Mouse (Mus musculus): ENCODE measurements around the gene Rbm39. TPM values are rescaled to one million over a fixed set of nuclear protein-coding genes. Genes with fewer than 3 reads are reported as not detected.
A peak's percentile ranks its signal among the peaks of the same experiment; 100 is the strongest.

The Rbm39 gene
- polyA plus RNA-seq, 1 experiment from 2014 or later = 708 TPM

- Histone ChIP-seq H3K4me3 (ENCODE audit: low read depth, low read length) (no peak overlapping the region), H3K9ac (ENCODE audit: low read length) (no peak overlapping the region), H3K36me3 (ENCODE audit: control insufficient read depth, insufficient read depth, low read length) (peaks cover 12% of the 10 kb centered on the region; the same call in 1 of the 2 replicates), H3K27ac (ENCODE audit: low read depth, low read length) (no peak overlapping the region), H3K27me3 (ENCODE audit: control insufficient read depth, insufficient read depth, low read length) (no peaks in the 10 kb centered on the region), H3K4me1 (ENCODE audit: control insufficient read depth, insufficient read depth, low read length) (peaks cover 4% of the 10 kb centered on the region), H3K4me2 (no peak overlapping the region), H3K9me3 (ENCODE audit: control insufficient read depth, low read length) (no peaks in the 10 kb centered on the region)
- no peak for DNase-seq (ENCODE audit: low spot score, missing footprints)
- no peak for ATAC-seq (ENCODE audit: low FRiP score)
- WGBS = 79% methylated on average over 3 of the region's 3 CpGs
These were observed 19.9 kb upstream of the Rbm39 start for GRCm38 (mm10) chr2:156199944-156200343.

- H3K27ac ChIP-seq (ENCODE audit: low read depth, low read length) = peak overlapping the region; percentile 89
- peak; percentile 87 for DNase-seq (ENCODE audit: low spot score, missing footprints)
- WGBS = 6% methylated on average over 17 of the region's 17 CpGs
These were observed 17.3 kb upstream of the Rbm39 start for GRCm38 (mm10) chr2:156197129-156197911.

GRCm38 (mm10) chr2:156196302-156197128 lies 16.5 kb upstream of the Rbm39 start, which contains the start of gene Phf20:
Gene Phf20 (plus strand): TSS chr2:156196466.
- under 1% methylated on average over 77 of the region's 88 CpGs for WGBS
- Histone ChIP-seq H3K4me2 (peak within 1 kb of the TSS; percentile 56), H3K9me3 (ENCODE audit: control insufficient read depth, low read length) (no peaks in the 10 kb centered on the region), H3K4me1 (ENCODE audit: control insufficient read depth, insufficient read depth, low read length) (peaks cover 4% of the 10 kb centered on the region), H3K36me3 (ENCODE audit: control insufficient read depth, insufficient read depth, low read length) (peaks cover 8% of the 10 kb centered on the region; the same call in 1 of the 2 replicates), H3K27ac (ENCODE audit: low read depth, low read length) (peak within 1 kb of the TSS; percentile 89), H3K9ac (ENCODE audit: low read length) (peak within 1 kb of the TSS; percentile 85), H3K4me3 (ENCODE audit: low read depth, low read length) (peak within 1 kb of the TSS; percentile 67), H3K27me3 (ENCODE audit: control insufficient read depth, insufficient read depth, low read length) (no peaks in the 10 kb centered on the region)
- peak; percentile 97 for ATAC-seq (ENCODE audit: low FRiP score)
- DNase-seq (ENCODE audit: low spot score, missing footprints) = peak; percentile 99

More at GRCm38 (mm10) chr2:156197129-156197911, 17.3 kb upstream of the Rbm39 start:
- H3K27me3 ChIP-seq (ENCODE audit: control insufficient read depth, insufficient read depth, low read length) = no peaks in the 10 kb centered on the region
- peak overlapping the region; percentile 85 for H3K9ac ChIP-seq (ENCODE audit: low read length)
- H3K36me3 ChIP-seq (ENCODE audit: control insufficient read depth, insufficient read depth, low read length) = peaks cover 9% of the 10 kb centered on the region; the same call in 1 of the 2 replicates
- H3K4me1 ChIP-seq (ENCODE audit: control insufficient read depth, insufficient read depth, low read length) = peaks cover 4% of the 10 kb centered on the region
- ATAC-seq (ENCODE audit: low FRiP score) = no peak
- peak overlapping the region; percentile 67 for H3K4me3 ChIP-seq (ENCODE audit: low read depth, low read length)
- no peaks in the 10 kb centered on the region for H3K9me3 ChIP-seq (ENCODE audit: control insufficient read depth, low read length)
- peak overlapping the region; percentile 56 for H3K4me2 ChIP-seq

GRCm38 (mm10) chr2:156194571-156194970 lies 14.5 kb upstream of the Rbm39 start:
- H3K36me3 ChIP-seq (ENCODE audit: control insufficient read depth, insufficient read depth, low read length) = no peaks in the 10 kb centered on the region
- no peak overlapping the region for H3K4me2 ChIP-seq
- no peak for DNase-seq (ENCODE audit: low spot score, missing footprints)
- H3K27me3 ChIP-seq (ENCODE audit: control insufficient read depth, insufficient read depth, low read length) = no peaks in the 10 kb centered on the region
- no peak for ATAC-seq (ENCODE audit: low FRiP score)
- no peak overlapping the region for H3K27ac ChIP-seq (ENCODE audit: low read depth, low read length)
- H3K9me3 ChIP-seq (ENCODE audit: control insufficient read depth, low read length) = no peaks in the 10 kb centered on the region
- H3K9ac ChIP-seq (ENCODE audit: low read length) = no peak overlapping the region
- no peak overlapping the region for H3K4me3 ChIP-seq (ENCODE audit: low read depth, low read length)
- peaks cover 4% of the 10 kb centered on the region for H3K4me1 ChIP-seq (ENCODE audit: control insufficient read depth, insufficient read depth, low read length)

- 82% methylated on average over 3 of the region's 3 CpGs for WGBS
- Histone ChIP-seq H3K27ac (ENCODE audit: low read depth, low read length) (no peak overlapping the region), H3K9me3 (ENCODE audit: control insufficient read depth, low read length) (no peaks in the 10 kb centered on the region), H3K4me3 (ENCODE audit: low read depth, low read length) (no peak overlapping the region), H3K9ac (ENCODE audit: low read length) (no peak overlapping the region), H3K36me3 (ENCODE audit: control insufficient read depth, insufficient read depth, low read length) (no peaks in the 10 kb centered on the region), H3K4me2 (no peak overlapping the region), H3K27me3 (ENCODE audit: control insufficient read depth, insufficient read depth, low read length) (no peaks in the 10 kb centered on the region), H3K4me1 (ENCODE audit: control insufficient read depth, insufficient read depth, low read length) (peaks cover 4% of the 10 kb centered on the region)
- DNase-seq (ENCODE audit: low spot score, missing footprints) = no peak
- no peak for ATAC-seq (ENCODE audit: low FRiP score)
These were observed 13.2 kb upstream of the Rbm39 start for GRCm38 (mm10) chr2:156193066-156193862.

- Histone ChIP-seq H3K4me3 (ENCODE audit: low read depth, low read length) (no peak overlapping the region), H3K4me2 (no peak overlapping the region), H3K4me1 (ENCODE audit: control insufficient read depth, insufficient read depth, low read length) (no peaks in the 10 kb centered on the region), H3K27me3 (ENCODE audit: control insufficient read depth, insufficient read depth, low read length) (no peaks in the 10 kb centered on the region), H3K9me3 (ENCODE audit: control insufficient read depth, low read length) (no peaks in the 10 kb centered on the region), H3K27ac (ENCODE audit: low read depth, low read length) (no peak overlapping the region), H3K36me3 (ENCODE audit: control insufficient read depth, insufficient read depth, low read length) (no peaks in the 10 kb centered on the region), H3K9ac (ENCODE audit: low read length) (no peak overlapping the region)
- no peak for DNase-seq (ENCODE audit: low spot score, missing footprints)
- no peak for ATAC-seq (ENCODE audit: low FRiP score)
- WGBS = 78% methylated on average over 2 of the region's 2 CpGs
These were observed 12.0 kb upstream of the Rbm39 start for GRCm38 (mm10) chr2:156192068-156192467.

GRCm38 (mm10) chr2:156191540-156191939 lies 11.5 kb upstream of the Rbm39 start:
- Histone ChIP-seq H3K27me3 (ENCODE audit: control insufficient read depth, insufficient read depth, low read length) (no peaks in the 10 kb centered on the region), H3K9me3 (ENCODE audit: control insufficient read depth, low read length) (no peaks in the 10 kb centered on the region), H3K4me2 (no peak overlapping the region), H3K36me3 (ENCODE audit: control insufficient read depth, insufficient read depth, low read length) (no peaks in the 10 kb centered on the region), H3K9ac (ENCODE audit: low read length) (no peak overlapping the region), H3K4me3 (ENCODE audit: low read depth, low read length) (no peak overlapping the region), H3K27ac (ENCODE audit: low read depth, low read length) (no peak overlapping the region), H3K4me1 (ENCODE audit: control insufficient read depth, insufficient read depth, low read length) (no peaks in the 10 kb centered on the region)
- no peak for ATAC-seq (ENCODE audit: low FRiP score)
- DNase-seq (ENCODE audit: low spot score, missing footprints) = no peak
- WGBS = 83% methylated on average over 2 of the region's 2 CpGs

- no peak overlapping the region for H3K4me3 ChIP-seq (ENCODE audit: low read depth, low read length)
- no peaks in the 10 kb centered on the region for H3K36me3 ChIP-seq (ENCODE audit: control insufficient read depth, insufficient read depth, low read length)
- H3K4me2 ChIP-seq = no peak overlapping the region
- 87% methylated on average over 14 of the region's 14 CpGs for WGBS
- no peak for DNase-seq (ENCODE audit: low spot score, missing footprints)
- H3K9me3 ChIP-seq (ENCODE audit: control insufficient read depth, low read length) = no peaks in the 10 kb centered on the region
- no peak overlapping the region for H3K27ac ChIP-seq (ENCODE audit: low read depth, low read length)
- no peak overlapping the region for H3K9ac ChIP-seq (ENCODE audit: low read length)
- no peak for ATAC-seq (ENCODE audit: low FRiP score)
- no peaks in the 10 kb centered on the region for H3K4me1 ChIP-seq (ENCODE audit: control insufficient read depth, insufficient read depth, low read length)
- no peaks in the 10 kb centered on the region for H3K27me3 ChIP-seq (ENCODE audit: control insufficient read depth, insufficient read depth, low read length)
These were observed 10.2 kb upstream of the Rbm39 start for GRCm38 (mm10) chr2:156190004-156190896.

Measured in midbrain, embryonic 11.5 days (tissue).